Mouse (Mus musculus) splenic B cell, adult 2 months (primary cell): ENCODE data around the gene Ttc9c.
"Not testable (repeated sequence)": the region's sequence is repeated elsewhere in the genome, so short reads cannot be mapped to it uniquely, and the experiment has no call there.

Source experiments
- DNase-seq: peaks from one replicate; pipeline ENCODE4 v3.0.0-alpha.2; 2011; ENCODE audit warnings: low read depth, low spot score
- H3K27me3 ChIP-seq: 2 replicates; pipeline ENCODE4 v1.6.1; 2012; ENCODE audit warnings: mild to moderate bottlenecking, low read length, moderate library complexity, mixed read lengths; ENCODE audit not compliant: control insufficient read depth, poor library complexity, insufficient read depth, severe bottlenecking
- H3K36me3 ChIP-seq: 2 replicates; pipeline ENCODE4 v1.6.1; 2012; ENCODE audit warnings: mild to moderate bottlenecking, low read length, moderate library complexity, mixed read lengths; ENCODE audit not compliant: control insufficient read depth, poor library complexity, insufficient read depth, severe bottlenecking

Ttc9c gene

DNA sequence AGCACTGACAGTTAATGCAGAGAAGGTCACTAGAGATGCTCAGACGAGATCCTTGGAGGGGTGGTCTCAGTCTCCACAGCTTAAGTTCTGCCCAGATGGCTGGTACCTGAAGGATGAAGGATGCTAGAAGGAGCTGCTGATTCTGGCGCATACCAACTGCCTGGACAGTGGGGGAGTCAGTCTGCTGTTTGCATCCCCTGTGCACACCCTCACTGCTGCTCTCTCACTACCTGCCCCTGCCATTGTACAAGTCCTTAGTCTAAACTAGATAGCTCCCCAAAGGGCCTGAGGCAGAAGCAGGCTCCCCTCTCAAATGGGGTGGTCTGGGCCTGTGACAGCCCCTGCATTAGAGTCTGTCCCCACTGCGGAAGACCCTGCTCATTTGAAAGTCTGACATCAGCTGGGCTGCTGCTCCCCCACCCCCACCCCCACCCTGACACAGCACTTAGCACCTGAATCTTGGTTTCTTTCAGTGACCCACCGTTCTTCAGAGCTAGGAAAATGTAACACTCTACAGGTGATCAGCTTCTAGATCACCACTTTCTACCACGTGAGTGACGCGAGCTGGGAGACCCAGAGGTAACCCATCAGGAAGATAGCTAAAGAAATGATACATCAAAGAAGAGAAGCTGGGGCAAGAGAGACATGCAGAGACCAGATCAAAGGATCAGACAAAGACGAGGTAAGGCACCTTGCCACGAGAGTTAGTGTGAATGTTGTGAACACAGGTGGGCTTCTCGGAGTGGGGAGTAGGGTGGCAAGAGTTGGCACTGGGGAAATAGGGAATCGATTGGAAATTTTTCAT, 20.2 kb upstream of the Ttc9c start, which contains the start of gene Gng3:
Gene Gng3 (minus strand): TSS at position 92 of the 805 bp plus-strand sequence.
- no peak for DNase-seq
- peaks cover 5% of the 10 kb centered on the region; the same call in 1 of the 2 replicates for H3K36me3 ChIP-seq
- H3K27me3 ChIP-seq = no peaks in the 10 kb centered on the region

DNA sequence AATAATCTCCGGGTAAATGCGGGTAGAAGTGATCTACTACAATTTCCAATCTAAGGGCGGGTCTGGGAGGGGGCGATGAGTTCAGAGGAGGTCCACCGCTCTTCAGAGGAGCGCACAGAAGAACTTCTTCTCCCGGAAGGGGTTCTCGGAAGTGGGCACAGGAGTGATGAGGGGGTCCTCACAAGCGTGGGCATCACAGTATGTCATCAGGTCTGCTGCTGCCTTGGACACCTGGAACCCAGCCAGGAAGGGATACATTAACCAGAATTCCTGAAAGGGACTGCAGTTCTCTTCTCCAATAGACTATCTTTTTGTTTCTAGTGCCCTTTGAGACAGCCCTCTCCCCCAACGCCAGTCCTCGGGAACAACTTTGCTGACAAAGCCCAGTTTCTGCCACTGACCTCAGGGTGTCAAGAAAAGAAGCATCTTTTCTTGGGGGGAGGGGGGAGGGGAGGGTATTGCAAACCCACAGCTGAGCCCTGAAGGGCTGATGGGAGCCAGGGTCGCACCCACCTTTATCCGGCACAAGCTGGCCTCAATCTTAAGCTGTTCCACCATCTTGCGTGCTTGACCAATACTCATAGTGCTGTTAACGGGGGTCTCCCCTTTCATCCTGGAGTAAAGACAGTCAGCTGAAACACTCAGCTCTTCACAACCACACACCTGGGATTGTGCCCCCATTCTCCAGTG, 19.1 kb upstream of the Ttc9c start:
- Histone ChIP-seq H3K27me3 (no peaks in the 10 kb centered on the region), H3K36me3 (peaks cover 5% of the 10 kb centered on the region; the same call in 1 of the 2 replicates)
- peak; percentile 16 for DNase-seq

DNA sequence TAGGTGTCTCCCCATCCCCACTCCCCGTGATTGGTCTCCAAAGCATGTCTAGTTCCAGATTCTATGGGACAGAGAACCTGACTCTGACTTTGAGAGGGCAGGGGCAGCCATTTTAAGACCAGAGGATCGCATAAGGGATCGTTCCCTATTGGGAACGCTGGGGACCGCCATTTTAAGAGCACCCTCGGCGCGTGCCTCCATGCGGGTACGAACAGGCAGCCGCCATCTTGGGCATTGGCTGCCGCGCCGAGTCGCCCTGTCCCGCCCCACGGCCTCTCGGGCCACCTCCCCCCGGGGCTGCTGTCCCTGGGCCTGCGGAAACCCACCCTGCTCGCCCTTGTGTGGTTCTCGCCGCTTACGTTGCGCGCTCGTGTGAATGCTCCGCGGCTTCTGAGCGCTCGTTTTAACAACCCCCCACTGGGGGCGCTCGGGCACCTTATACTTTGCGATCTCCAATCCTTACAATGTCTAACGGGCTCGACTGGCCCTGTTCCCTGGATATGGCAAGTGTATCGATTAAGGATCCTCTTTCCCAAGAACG, 18.2 kb upstream of the Ttc9c start, which contains the start of gene Bscl2:
Gene Bscl2 (plus strand): TSS at position 217 of the 541 bp plus-strand sequence.
- H3K27me3 ChIP-seq = no peaks in the 10 kb centered on the region
- H3K36me3 ChIP-seq = peaks cover 7% of the 10 kb centered on the region; the same call in 1 of the 2 replicates
- peak; percentile 81 for DNase-seq

DNA sequence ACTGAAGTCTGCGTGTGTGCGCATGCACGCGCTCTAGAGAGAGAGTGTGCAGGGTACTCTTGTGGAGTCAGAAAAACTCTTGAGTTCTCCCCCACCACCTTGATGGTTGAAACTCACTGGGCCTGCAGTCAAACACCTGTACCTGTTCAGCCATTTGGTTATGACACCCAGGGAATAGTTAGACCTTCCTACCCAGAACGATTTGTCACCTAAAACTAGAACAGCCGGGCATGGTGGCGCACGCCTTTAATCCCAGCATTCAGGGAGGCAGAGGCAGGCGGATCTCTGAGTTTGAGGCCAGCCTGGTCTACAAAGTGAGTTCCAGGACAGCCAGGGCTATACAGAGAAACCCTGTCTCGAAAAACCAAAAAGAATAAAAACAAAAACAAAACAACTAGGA, 17.2 kb upstream of the Ttc9c start:
- DNase-seq, H3K27me3 ChIP-seq: not testable (repeated sequence)
- peaks cover 12% of the 10 kb centered on the region; the same call in 1 of the 2 replicates for H3K36me3 ChIP-seq

DNA sequence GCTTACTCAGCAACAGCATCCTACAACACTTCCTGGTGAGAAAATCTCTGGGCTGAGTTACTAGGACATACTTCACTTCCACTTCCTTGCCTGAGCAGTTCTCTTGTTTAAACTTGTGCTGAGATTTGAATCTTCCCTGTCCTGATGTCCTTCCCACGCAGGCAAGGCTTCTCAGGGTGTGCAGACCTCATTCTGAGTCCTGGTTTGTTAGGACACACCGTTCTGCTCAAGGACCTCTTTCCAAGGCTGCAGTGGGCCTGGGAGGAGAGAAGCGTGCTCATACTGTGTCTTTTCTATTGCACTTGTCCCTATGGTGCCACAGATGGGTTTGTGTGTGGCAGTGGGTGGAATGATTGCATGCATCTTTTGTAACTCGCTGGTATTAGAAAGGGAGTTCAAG, 13.8 kb upstream of the Ttc9c start:
- Histone ChIP-seq H3K27me3 (no peaks in the 10 kb centered on the region), H3K36me3 (peaks cover 29% of the 10 kb centered on the region)
- no peak for DNase-seq

DNA sequence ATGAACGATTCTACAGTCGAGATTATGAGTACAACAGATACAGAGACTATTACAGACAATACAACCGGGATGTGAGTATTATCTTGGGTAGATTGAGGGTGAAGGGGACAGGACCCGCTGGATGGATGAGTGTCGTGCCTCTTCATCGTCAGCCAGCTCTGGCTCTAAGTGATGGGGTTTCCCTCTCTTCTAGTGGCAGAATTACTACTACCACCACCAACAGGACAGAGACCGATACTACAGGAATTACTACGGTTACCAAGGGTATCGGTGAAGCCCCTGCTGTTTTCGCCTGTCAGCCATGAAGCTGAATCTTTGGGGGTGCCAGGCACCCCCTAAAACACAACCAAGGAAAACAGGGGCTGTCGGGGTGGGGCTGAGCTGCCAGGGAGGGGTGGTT, 12.1 kb upstream of the Ttc9c start:
- H3K36me3 ChIP-seq = peaks cover 36% of the 10 kb centered on the region
- DNase-seq = no peak
- H3K27me3 ChIP-seq = no peaks in the 10 kb centered on the region

DNA sequence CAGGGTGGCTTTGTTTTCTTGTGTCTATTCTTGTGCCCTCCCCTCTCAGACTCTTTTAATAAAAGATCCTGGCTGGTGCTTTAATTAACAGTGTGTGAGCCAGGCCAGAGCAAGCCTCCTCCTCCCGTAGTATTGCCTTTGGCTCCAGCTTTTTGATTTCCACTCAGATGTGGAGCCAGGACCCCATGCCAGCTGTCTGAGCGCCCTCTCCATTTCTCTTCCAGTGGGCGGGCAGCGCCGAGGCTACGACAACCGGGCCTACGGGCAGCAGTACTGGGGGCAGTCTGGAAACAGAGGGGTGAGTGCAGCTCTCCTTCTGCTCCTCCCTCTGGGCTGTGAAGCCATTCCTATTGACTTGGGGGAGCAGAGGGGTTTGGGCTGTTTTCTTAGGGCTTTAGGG, 11.5 kb upstream of the Ttc9c start:
- no peaks in the 10 kb centered on the region for H3K27me3 ChIP-seq

DNA sequence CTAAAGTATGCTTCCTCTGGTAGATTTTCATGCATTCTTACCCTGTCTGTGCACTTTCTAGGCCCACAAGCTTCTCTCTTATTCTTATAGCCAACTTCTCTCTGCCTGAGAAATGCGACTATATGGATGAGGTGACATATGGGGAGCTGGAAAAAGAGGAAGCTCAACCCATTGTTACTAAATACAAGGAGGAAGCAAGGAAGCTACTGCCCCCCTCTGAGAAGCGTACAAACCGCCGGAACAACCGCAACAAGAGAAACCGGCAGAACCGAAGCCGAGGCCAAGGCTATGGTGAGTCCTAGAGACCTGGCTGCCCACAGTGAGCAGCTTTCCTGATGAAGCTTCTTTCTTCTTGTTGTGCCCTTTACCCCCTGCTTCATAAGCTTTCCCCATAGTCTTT, 10.5 kb upstream of the Ttc9c start, which contains the start of gene AC129217.1:
Gene AC129217.1 (plus strand): TSS at position 114 of the 400 bp plus-strand sequence.
- no peak for DNase-seq
- H3K36me3 ChIP-seq = peaks cover 46% of the 10 kb centered on the region
- H3K27me3 ChIP-seq = no peaks in the 10 kb centered on the region

More for the DNA sequence above, 11.5 kb upstream of the Ttc9c start:
- no peak for DNase-seq
- H3K36me3 ChIP-seq = peaks cover 39% of the 10 kb centered on the region

DNA sequence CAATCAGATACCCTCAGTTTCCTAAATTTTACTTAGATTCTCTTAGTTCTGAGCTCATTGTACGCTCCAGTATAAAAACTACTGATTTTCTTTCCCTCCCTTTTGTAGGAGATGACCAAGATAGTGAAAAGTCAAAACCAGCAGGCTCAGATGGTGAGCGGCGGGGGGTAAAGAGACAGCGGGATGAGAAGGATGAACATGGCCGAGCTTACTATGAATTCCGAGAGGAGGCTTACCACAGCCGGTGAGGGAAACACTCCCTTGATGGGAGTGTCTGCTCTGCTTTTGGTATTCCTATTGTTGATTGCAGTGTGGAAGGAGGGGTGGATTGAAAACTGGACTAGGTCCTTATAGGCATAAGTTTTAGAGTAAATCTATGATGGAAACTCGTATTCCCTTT, 3.6 kb upstream of the Ttc9c start:
- DNase-seq = no peak
- no peaks in the 10 kb centered on the region for H3K27me3 ChIP-seq
- H3K36me3 ChIP-seq = peaks cover 25% of the 10 kb centered on the region

DNA sequence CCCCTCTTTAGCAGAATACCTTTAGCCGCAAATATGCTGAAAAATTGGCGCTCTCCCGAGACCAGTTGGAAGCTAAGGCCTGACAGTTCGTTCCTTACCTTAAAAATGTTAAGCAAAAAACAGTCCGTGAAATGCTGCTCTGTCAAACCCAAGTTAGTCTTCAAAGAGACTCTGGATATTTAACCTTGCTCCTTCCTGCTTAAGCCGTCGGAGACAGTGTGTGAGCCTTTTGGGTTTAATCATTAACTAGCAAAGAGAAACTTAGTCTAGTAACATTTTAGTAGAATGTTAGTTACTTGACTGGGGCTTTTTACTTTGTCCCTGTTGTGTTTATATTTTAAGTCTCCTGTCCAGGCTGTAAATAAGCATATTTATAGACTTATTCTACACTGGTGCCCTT, 2.0 kb upstream of the Ttc9c start:
- no peak for DNase-seq

DNA sequence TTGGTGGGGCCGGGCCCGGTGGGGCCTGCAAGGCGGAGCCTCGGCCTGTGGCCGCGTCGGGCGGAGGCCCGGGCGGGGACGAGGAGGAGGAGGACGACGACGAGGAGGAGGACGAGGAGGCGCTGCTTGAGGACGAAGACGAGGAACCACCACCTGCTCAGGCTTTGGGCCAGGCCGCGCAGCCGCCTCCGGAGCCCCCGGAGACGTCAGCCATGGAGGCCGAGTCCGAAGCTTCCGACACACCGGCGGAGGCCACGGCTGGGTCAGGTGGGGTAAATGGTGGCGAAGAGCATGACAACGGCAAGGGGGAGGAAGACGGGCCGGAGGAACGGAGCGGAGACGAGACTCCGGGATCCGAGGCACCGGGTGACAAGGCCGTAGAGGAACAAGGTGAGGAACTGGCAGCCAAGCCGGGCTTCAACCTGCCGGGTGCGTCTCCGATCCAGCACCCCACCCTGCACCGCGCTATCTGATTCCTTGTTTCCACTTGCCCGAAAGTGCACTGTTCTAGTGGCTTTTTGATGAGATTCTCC, 1.4 kb upstream of the Ttc9c start:
- H3K36me3 ChIP-seq = peaks cover 18% of the 10 kb centered on the region
- DNase-seq = no peak
- H3K27me3 ChIP-seq = no peaks in the 10 kb centered on the region

More for the DNA sequence above, 2.0 kb upstream of the Ttc9c start:
- Histone ChIP-seq H3K27me3 (no peaks in the 10 kb centered on the region), H3K36me3 (peaks cover 19% of the 10 kb centered on the region)

DNA sequence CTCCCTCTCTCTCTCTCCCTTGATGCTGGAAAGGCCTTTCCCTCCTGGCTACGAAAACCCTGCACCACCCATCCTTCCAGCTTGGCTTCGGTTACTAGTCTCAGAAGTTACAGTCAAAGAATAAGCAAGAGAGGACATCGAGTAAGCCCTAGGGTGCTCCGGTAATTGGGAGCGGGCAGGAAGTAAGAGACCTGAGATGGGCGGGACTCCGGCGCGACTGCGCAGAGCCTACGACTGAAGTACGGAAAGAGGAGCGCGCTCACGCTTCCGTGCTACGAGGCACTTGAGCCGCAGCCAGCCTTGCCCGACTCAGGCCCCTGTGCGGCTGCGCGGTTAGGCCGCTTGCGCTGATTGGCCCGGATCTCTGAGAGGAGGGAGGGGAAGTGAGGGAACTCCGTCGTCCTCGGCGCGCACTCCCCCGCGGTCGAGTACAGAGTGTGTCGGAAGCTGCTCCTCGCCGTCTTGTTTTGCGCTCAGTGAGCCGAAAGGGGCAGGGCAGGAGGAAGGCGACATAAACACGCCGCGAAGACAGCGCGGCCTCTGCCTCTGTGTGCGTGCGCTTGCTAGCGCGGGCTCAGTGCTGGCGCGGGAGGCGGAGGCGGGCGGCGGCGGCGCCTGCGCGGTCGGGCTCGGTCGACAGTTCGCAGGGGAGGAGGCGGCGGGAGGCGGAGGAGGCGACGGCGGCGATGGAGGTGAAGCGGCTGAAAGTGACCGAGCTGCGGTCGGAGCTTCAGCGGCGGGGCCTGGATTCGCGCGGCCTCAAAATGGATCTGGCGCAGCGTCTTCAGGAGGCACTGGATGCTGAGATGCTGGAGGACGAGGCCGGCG, 677 bp upstream of the Ttc9c start, which contains the start of gene Hnrnpul2:
Gene Hnrnpul2 (plus strand): TSS at position 415 of the 828 bp plus-strand sequence.
- DNase-seq = peak; percentile 100
- Histone ChIP-seq H3K36me3 (peaks cover 13% of the 10 kb centered on the region), H3K27me3 (no peaks in the 10 kb centered on the region)

DNA sequence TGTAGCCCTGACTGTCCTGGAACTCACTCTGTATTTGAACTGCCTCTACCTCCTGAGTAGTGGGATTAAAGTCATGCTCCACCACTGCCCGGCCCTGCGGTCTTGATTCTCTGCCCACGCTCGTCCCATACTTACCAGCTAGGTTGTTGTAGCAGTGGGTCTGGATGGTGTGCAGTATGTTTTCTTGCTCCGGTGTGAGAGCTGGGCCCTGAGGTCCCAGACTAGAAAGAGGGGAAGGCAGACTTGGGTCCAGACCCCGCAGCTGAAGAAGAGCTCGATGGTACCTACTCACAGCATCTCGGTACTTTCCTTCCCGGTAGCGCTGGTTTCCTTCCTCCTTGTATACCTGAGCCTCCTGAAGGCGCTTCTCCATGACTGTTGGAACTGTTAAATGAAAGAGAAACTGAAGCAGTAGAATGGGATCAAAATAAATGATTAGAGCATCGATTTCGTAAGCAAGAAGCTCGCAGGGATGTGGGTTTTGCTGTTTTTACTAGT, 783 bp downstream of the Ttc9c start:
- peaks cover 6% of the 10 kb centered on the region for H3K36me3 ChIP-seq
- no peak for DNase-seq
- no peaks in the 10 kb centered on the region for H3K27me3 ChIP-seq

DNA sequence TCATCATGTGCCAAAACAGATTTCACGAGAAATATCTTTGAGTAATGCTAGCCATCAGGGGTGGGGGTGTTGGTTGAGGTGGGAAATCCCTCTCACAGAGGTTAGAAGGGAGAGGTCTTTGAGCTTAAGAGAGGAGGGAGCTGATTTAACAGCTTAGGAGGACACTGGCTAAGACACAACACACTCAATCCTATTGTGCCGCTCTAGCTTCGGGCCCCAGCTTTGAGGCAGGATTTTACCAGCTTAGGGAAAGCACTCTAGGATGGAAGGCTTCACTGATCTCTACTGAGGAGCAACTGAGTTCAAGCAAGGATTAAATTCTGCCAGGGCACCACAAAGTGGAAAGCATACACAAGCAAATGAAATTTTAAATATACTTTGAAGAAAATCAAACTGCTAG, 2.1 kb downstream of the Ttc9c start:
- peaks cover 12% of the 10 kb centered on the region; the same call in 1 of the 2 replicates for H3K36me3 ChIP-seq

More for the DNA sequence above, 2.1 kb downstream of the Ttc9c start:
- no peaks in the 10 kb centered on the region for H3K27me3 ChIP-seq
- no peak for DNase-seq
